Mouse (Mus musculus) hematopoietic multipotent progenitor cell, adult 10-12 weeks (in vitro differentiated cells): Measurements from ENCODE around the gene Ankle2. TPM values are rescaled to one million over a fixed set of nuclear protein-coding genes. Genes with fewer than 3 reads are reported as not detected.

Experiments
- polyA plus RNA-seq: library from polyadenylated mRNA; stranded (reverse); fragments of >175 nt; gene quantifications from 2 replicates; pipeline ENCODE4 v1.2.3, GENCODE M21; 2012; ENCODE audit warnings: low replicate concordance

The Ankle2 gene
- polyA plus RNA-seq = 14.5 and 18.3 TPM in 2 replicates

GRCm38 (mm10) chr5:110230780-110231461, at the start of gene Ankle2:
Ankle2 (plus strand) TSS chr5:110231004.

GRCm38 (mm10) chr5:110269141-110270101, 38.6 kb downstream of the Ankle2 start, which contains the start of gene Pgam5:
Pgam5 (minus strand) TSS chr5:110269913.

GRCm38 (mm10) chr5:110285770-110286445, 55.1 kb downstream of the Ankle2 start, which contains the start of the genes Pxmp2 and Pole:
Pxmp2 (minus strand) TSS chr5:110286186.
Pole (plus strand) TSS chr5:110286306.

Other genes with a start within 250 kb of the Ankle2 start
- 0.15 and 1.2 TPM in 2 replicates for gene Zfp932, start 234.5 kb upstream of the Ankle2 start, polyA plus RNA-seq
- gene Gm17655, start 158.5 kb upstream of the Ankle2 start, polyA plus RNA-seq = 1.4 TPM in 1 of 2 replicates, not detected in the other
- 0.06 TPM in 1 of 2 replicates, not detected in the other for gene Gm35315, start 136.6 kb upstream of the Ankle2 start, polyA plus RNA-seq
- 0.48 and 0.76 TPM in 2 replicates for gene Plcxd1, start 131.0 kb upstream of the Ankle2 start, polyA plus RNA-seq
- gene Gtpbp6, start 122.8 kb upstream of the Ankle2 start, polyA plus RNA-seq = 79.6 and 179 TPM in 2 replicates
- 1.1 and 1.4 TPM in 2 replicates for gene Zfp605, start 120.9 kb upstream of the Ankle2 start, polyA plus RNA-seq
- 67.5 and 69.5 TPM in 2 replicates for gene Chfr, start 95.2 kb upstream of the Ankle2 start, polyA plus RNA-seq
- gene Golga3, start 54.3 kb upstream of the Ankle2 start, polyA plus RNA-seq = 2.5 and 4.5 TPM in 2 replicates
- gene Pgam5, start 38.9 kb downstream of the Ankle2 start, polyA plus RNA-seq = 7.5 and 16.8 TPM in 2 replicates
- gene Pxmp2, start 55.2 kb downstream of the Ankle2 start, polyA plus RNA-seq = 5.9 and 6.0 TPM in 2 replicates
- 3.8 and 7.2 TPM in 2 replicates for gene Pole, start 55.3 kb downstream of the Ankle2 start, polyA plus RNA-seq
- gene P2rx2, start 112.2 kb downstream of the Ankle2 start, polyA plus RNA-seq = not detected in 2 replicates
- gene Lrcol1, start 113.7 kb downstream of the Ankle2 start, polyA plus RNA-seq = not detected in 2 replicates
- gene Fbrsl1, start 217.5 kb downstream of the Ankle2 start, polyA plus RNA-seq = 129 and 422 TPM in 2 replicates